Mouse (Mus musculus) liver, embryonic 14.5 days (tissue): ENCODE data around the gene Npdc1.

Source experiments
- CTCF ChIP-seq: IDR thresholded peaks from 2 replicates; pipeline ENCODE4 v1.5.1; 2016; ENCODE audit warnings: antibody characterized with exemption, low read depth, control low read depth
- EP300 ChIP-seq: IDR thresholded peaks from 2 replicates; pipeline ENCODE4 v1.6.1; 2016; ENCODE audit warnings: antibody characterized with exemption, low read depth

DNA sequence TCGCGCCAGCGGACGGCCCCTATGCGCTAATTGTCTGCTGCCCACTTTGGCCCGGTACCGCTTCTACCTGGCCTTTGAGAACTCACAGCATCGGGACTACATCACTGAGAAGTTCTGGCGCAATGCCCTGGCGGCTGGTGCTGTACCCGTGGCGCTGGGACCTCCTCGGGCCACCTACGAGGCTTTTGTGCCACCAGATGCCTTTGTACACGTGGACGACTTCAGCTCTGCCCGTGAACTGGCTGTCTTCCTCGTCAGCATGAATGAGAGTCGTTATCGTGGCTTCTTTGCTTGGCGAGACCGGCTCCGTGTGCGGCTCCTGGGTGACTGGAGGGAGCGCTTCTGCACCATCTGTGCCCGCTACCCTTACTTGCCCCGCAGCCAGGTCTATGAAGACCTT, 26.3 kb downstream of the Npdc1 start:
- TF ChIP-seq CTCF (no peak), EP300 (no peak)
